Mouse (Mus musculus): ENCODE measurements around the gene Mrpl20.

- TF ChIP-seq CTCF (IDR thresholded peaks at IDR 0.05; ENCODE audit: low read depth) (no peak), EP300 (IDR thresholded peaks at IDR 0.05; ENCODE audit: low read depth) (no peak)
Measured at GRCm38 (mm10) chr4:155790021-155790489, 12.6 kb upstream of the Mrpl20 start, which contains the start of gene Ankrd65.

Measured in liver, postnatal 0 days (tissue).